Mouse (Mus musculus) heart, adult 11 months (tissue): ENCODE data around the gene Acot4.
A peak's percentile ranks its signal among the peaks of the same experiment; 100 is the strongest.
"Not testable (repeated sequence)": the region's sequence is repeated elsewhere in the genome, so short reads cannot be mapped to it uniquely, and the experiment has no call there.

Source experiments
- DNase-seq: peaks from one replicate; pipeline ENCODE4 v3.0.0; 2022

Gene Acot4

GRCm38 (mm10) chr12:84038241-84038640 is at the start of gene Acot4:
TSS of gene Acot4 (plus strand) at chr12:84038379.
- DNase-seq: not testable (repeated sequence)

GRCm38 (mm10) chr12:83988483-83988882 is 49.7 kb upstream of the Acot4 start:
- DNase-seq: no peak

GRCm38 (mm10) chr12:83989378-83989777 is 48.8 kb upstream of the Acot4 start:
- DNase-seq: no peak

- no peak for DNase-seq
Measured at GRCm38 (mm10) chr12:83997221-83997620, 41.0 kb upstream of the Acot4 start.

- DNase-seq: no peak
Measured at GRCm38 (mm10) chr12:83998341-83999107, 39.7 kb upstream of the Acot4 start.

- DNase-seq: peak; percentile 96
Measured at GRCm38 (mm10) chr12:83999237-83999636, 38.9 kb upstream of the Acot4 start.

- no peak for DNase-seq
Measured at GRCm38 (mm10) chr12:84000418-84000817, 37.8 kb upstream of the Acot4 start.

- no peak for DNase-seq
Measured at GRCm38 (mm10) chr12:84003866-84004265, 34.3 kb upstream of the Acot4 start.

GRCm38 (mm10) chr12:84008251-84008650 is 29.9 kb upstream of the Acot4 start:
- DNase-seq: no peak

GRCm38 (mm10) chr12:84008729-84009128 is 29.4 kb upstream of the Acot4 start:
- DNase-seq: no peak

GRCm38 (mm10) chr12:84009171-84009965 is 28.8 kb upstream of the Acot4 start, which contains the start of gene Acot1:
TSS of gene Acot1 (plus strand) at chr12:84009490.
- peak; percentile 99 for DNase-seq

- DNase-seq: no peak
Measured at GRCm38 (mm10) chr12:84010201-84010600, 28.0 kb upstream of the Acot4 start.

- DNase-seq: peak; percentile 96
Measured at GRCm38 (mm10) chr12:84011251-84012040, 26.7 kb upstream of the Acot4 start.

GRCm38 (mm10) chr12:84013130-84013529 is 25.0 kb upstream of the Acot4 start:
- no peak for DNase-seq

- no peak for DNase-seq
Measured at GRCm38 (mm10) chr12:84013701-84014100, 24.5 kb upstream of the Acot4 start.

- peak; percentile 97 for DNase-seq
Measured at GRCm38 (mm10) chr12:84020528-84020927, 17.7 kb upstream of the Acot4 start.

- not testable (repeated sequence) for DNase-seq
Measured at GRCm38 (mm10) chr12:84022266-84022665, 15.9 kb upstream of the Acot4 start.

- no peak for DNase-seq
Measured at GRCm38 (mm10) chr12:84023052-84023745, 15.0 kb upstream of the Acot4 start.

GRCm38 (mm10) chr12:84025888-84026287 is 12.3 kb upstream of the Acot4 start:
- no peak for DNase-seq

- DNase-seq: not testable (repeated sequence)
Measured at GRCm38 (mm10) chr12:84028328-84028727, 9.9 kb upstream of the Acot4 start.

GRCm38 (mm10) chr12:84029043-84029442 is 9.1 kb upstream of the Acot4 start:
- DNase-seq: not testable (repeated sequence)

- peak; percentile 95 for DNase-seq
Measured at GRCm38 (mm10) chr12:84030659-84031332, 7.4 kb upstream of the Acot4 start.
